Mouse (Mus musculus) heart, postnatal 36 days (tissue): ENCODE measurements at regions not wholly inside any gene's neighbourhood (a gene's known extent, or its start where the extent isn't known, plus 50 kb on each side); places are given as distances from the start of the nearest gene placed in this dataset.

Source experiments
- DNase-seq, 2 experiments: peaks; one replicate each; pipeline ENCODE4 v3.0.0; 2021 to 2022
- intact Hi-C: fragments of 180-260 bp; cut with DNase I; formaldehyde crosslinking; loops from one replicate; pipeline ENCODE4 v1.15.1; 2025

DNA sequence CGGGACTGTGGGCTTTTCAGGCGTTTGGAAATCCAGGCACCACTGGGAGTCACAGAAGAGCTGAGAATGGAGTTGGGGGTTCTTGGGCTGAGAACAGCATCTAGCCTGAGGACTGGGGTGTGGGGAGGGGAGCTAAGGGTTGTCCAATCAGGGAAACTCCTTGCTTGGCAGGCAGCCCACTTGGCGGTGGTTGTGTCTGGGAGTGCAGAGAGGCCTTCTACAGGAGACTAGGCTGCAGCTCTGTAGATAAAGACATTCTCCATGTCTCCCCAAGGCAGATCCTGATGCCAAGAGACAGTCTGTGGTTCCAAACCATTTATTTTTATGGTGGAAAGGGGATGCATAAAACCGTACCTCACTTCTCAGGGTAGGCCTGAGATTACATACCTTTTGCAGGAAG is 774.6 kb downstream of the Brinp1 start:
- DNase-seq: no peak
- intact Hi-C loops: no loop called here

DNA sequence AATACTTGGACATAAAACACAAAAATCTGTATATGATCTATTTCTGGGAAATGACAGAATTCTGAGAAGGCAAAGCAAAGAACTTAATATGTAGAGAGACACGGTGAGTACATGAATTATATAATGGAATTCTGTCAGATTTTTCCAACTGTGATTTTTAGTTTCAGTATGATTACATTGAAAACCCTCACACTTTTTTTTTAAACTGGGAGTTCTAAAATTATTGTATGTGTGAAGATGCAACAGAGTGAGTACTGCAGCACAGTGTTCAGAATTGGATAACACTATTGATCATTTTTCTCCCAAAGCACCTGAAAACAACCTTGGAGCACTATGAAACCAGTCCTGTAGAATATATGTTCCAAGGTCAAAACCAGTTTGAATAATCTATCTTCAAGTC is 797.7 kb downstream of the Brinp1 start:
- intact Hi-C loops: no loop called here
- no peak for DNase-seq

DNA sequence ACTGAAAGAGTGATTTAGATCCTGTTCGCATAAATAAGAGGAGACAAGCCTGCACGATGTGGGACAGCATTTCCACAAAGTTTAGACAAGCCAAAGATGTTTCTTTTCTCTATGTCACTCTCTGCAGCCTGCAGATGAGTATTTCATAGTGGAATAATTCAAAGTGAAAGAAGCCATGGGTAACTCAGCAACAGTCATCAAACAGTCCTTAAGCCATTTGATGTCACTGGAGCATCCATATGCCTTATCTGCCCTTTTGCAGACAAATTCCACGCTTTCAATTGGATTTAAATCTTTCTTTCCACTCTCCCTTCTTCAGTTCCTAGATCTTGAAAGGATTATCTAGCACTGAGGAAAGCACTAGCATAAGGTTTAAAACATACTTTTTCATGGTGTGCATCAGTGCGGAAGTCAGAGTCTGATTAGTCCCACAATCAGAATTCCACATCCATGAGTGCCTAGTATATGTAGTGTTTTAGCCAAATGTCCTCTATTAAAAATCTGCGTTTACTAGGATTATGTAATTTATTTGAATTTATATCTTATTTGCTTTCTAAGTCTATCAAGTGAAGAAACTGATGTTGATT is 805.6 kb downstream of the Brinp1 start:
- no peak for DNase-seq
- intact Hi-C loops: no loop called here

DNA sequence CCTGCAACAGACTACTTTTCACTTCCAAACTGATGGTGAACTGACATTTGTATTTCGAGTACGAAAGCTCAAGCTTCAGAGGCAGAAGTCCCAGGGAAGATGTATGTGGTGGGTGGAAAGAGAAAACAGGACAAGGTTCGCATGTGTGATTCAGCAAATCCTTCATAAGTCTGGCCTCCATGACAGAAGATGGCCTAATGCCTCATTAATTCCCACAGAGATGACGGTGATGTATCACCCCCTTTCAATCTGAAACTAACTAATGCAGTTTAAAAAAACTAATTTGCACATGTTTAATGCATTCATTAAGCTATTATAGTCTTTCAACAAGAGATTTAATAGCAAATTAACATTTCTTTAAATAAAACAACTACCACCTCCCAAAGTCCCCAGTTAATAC is 826.1 kb downstream of the Brinp1 start:
- intact Hi-C loops: no loop called here
- DNase-seq: no peak

DNA sequence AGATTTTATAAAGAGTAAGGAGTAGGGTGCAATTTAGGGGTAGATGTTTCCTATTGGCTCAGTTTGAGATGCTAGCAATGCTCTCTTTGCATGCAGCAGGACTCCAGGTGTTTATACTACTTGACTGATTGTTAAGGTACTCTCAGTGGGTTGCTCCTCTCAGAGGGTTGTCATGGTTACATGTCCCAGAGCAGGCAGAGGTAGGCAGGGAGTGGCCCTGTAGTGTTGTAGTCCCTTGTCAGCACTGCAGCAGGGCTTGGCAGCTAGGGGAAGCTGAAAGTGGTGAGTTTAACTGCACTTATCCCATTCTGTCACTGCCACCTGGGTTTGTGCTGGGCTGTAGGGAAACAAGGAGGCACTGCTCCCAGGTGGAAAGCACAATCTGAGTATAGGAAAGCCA is 839.7 kb downstream of the Brinp1 start:
- DNase-seq: no peak
- intact Hi-C loops: no loop called here

DNA sequence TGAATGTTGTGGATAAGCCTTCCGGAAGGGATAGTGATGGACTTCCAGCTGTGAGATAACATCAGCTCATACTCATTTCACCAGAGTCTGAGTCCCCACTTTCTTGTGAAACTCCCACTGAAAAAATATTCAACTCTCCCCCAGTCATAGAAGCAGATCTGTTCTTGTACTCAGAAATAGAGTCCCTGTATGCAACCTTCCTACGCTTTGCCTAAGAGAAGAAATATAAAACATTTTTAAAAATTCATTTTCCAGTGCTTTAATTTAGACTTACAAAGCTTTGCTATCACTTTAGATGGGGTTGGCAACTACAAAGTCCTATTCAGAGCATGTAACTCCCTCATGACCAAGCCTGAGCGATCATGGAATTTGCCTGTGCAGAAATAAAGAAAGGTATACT is 868.9 kb downstream of the Brinp1 start:
- DNase-seq: no peak
- intact Hi-C loops: no loop called here

DNA sequence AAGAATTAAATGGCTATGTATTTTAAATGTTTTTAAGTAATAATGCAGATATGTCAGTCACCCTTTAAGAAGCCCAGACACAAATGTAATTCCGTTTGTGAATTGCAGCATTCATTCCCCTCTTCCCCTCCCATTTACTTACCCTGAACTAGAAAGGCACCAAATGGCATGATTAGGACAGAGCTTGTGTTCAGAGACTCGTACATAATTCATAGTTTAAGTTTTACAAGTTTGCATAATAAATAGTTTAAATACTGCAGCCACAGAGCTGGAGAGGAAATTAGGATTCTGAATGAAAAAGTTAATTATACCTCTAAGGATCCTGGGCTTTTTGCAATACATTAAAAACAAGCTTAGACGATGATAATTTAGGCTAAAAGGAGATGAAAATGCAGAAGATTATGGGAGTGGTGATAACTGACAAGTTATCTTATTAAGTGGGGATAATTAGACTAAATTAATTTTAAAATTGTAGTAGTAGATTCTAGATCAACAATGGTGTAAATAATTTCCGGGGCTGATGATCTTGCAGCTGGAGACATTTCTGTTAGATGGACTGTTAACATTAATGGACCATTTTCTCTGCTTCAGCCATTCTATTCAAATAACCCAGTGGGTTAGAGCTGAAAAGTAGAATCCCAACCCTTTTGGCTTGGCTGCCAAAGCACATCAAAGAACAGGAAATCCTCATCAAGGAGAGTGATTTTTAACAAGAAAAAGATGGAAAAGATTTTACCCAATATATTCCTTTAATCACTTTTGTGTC is 897.2 kb downstream of the Brinp1 start:
- no peak for DNase-seq

DNA sequence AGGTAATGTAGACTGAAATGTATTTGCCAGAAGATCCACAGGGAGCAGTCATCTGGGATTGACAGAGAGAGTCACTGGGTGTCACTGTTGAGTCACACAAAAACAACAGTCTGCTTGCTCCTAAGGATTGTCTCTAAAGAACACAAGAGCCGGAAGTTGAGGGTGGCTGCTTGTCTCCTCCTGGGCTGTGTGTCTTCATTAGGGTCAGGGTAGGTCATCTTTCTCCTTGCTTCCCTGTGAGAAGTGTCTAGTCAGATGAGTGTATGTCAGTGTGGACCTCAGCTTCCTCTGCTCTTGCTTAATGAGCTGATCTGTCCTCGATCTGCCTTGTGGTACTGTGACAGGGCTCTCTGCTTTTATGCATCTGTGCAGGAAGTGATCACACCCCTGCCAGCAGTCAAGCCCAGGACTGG is 931.3 kb downstream of the Brinp1 start:
- intact Hi-C loops: loop anchor here (2.0 kb wide), 1 partner anchor 824 kb away; no protein-coding TSS in a partner anchor
- DNase-seq: no peak

More for the DNA sequence above, 897.2 kb downstream of the Brinp1 start:
- intact Hi-C loops: no loop called here

DNA sequence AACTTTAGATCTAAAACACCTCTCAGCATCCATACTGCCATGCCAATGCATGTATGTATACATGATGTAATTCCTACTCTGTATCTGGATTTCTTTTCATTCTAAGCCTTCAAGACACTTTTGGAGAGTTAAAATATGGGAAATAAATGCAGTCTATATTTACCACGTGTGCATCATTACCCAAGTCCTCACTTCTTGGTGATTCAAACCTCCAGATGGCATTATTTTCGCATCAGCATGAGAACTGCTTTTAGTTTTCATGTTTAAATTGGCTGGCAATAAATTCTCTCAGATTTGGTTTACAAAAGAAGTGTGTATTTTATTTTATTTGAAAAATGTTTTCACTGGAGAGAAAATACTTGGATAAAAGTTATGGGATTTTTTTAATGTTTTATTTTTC is 942.8 kb downstream of the Brinp1 start:
- intact Hi-C loops: no loop called here
- DNase-seq: no peak

DNA sequence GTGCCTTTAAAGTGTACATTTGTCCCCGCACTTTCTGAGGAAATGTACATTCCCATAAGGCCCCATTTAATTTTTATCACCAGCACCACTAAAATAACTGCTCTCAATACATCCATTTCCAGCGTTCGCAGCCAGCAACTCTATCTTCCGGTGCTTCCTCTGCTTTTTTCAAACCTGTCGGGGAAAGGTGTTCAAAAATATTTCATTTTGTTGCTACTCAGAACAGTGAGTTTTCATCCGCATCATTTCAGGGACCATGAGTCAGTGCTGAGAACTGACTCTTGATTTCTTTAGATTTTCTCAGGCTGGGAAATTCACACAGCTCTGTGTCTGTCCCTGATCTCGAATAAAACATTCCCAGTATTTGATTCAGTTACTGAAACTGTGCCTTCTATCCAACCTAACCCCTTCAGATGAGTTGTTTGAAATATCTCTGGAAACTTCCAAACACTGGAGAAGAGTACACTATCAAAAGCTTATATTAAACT is 959.4 kb downstream of the Brinp1 start:
- no peak for DNase-seq
- intact Hi-C loops: no loop called here

DNA sequence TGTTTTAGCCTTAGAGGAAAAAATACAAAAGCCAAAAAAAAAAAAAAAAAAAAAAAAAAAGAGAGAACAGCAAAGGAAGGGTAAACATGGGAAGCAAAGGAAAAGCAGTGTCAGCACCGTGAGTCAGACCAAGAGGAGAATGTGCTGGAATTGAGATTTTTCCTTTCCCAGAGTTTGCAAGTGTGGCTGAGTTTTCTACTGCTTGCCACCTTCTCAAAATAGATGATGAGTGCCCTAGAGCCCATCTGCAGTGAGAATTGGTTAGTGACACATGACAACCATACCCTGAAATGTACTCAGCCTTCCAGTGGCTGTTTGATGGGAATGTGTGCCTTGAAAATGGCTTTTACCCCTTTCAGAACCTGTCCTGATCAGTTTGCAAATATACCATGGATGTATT is 990.7 kb downstream of the Brinp1 start:
- intact Hi-C loops: no loop called here
- DNase-seq: no peak

DNA sequence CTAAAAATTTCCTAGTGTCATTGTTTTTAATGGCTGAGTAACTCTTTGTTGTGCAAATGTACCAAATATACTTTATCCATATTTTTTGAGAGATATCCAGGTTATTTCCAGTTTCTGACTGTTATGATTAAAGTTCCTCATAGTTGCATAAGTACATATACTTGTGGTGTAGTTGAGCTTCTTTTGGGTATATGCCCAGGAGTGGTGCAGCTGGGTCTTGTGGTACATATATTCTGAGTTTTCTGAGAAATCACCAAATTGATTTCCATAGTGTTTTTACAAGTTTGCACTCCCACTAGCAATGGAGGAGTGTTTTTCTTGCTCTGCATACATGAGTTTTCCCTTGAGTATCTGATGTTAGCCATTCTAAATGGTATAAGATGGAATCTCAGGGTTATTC is 1006.2 kb downstream of the Brinp1 start:
- no peak for DNase-seq
- intact Hi-C loops: no loop called here

DNA sequence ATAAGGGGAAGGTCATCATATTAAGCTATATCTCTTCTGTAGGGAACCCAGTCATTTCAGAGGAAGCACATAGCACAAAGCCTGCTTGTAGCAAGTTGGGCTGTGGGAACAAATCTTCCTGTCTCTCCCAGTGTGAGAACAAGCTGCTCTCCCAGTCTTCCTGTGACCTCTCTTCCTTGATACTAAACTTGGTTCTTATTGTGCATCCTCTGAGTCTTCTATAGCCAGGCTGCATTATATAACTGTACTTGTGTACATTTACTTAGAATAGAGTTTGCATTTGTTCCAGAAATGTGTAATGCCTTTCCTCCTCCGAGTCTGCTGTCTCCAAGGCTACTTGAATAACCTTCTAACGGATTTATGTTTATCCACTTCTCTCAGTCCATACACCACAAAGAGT is 1021.7 kb downstream of the Brinp1 start:
- intact Hi-C loops: no loop called here
- no peak for DNase-seq

DNA sequence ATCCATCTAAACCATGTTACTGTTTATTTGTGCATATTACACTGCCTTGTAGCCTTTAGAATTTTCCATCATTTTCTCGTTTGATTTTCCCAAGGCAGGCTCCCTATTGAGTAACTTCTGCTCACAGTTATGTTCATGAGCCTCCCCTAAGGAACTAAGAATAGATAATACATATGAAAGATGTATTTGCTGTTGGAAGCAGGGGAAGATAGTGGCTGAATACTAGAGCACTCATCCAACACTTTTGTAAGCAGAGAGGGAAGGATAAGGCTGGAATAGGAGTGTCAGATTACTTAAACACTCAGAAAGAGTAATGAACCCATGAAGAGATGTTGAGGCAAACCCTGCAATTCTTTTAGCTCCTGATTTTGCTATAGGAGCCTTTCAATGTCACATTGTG is 1055.1 kb downstream of the Brinp1 start:
- intact Hi-C loops: no loop called here

DNA sequence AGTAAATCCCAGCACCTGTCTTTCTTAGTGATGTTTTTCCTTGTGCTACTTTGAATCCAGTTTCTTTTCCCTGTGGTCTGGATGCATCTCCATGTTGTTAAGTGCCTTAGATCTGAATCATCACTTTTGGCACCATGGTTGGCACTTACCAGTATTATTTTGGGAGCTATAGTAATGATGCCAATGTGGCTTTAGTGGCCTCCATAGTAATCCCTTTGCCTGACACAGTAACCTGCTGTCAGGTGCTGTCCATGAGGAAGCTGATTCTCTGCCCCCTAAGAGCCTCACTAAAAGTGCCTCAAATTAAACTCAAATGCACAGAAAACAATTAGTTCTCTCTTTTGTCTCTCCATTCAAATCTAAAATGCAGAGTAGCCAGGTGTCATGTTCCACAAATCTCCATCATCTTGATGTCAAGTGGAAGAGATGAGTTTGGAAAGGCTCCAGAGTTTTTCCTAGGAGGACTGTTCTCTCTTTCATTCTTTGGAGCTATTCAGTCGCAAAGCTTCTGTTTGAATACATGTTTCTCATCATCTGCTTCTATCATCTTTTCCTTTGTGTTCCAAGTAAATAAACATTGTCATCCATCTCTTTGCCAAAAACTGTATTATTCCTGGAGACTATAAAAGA is 1062.1 kb downstream of the Brinp1 start:
- intact Hi-C loops: no loop called here
- no peak for DNase-seq

More for the DNA sequence above, 1055.1 kb downstream of the Brinp1 start:
- no peak for DNase-seq

DNA sequence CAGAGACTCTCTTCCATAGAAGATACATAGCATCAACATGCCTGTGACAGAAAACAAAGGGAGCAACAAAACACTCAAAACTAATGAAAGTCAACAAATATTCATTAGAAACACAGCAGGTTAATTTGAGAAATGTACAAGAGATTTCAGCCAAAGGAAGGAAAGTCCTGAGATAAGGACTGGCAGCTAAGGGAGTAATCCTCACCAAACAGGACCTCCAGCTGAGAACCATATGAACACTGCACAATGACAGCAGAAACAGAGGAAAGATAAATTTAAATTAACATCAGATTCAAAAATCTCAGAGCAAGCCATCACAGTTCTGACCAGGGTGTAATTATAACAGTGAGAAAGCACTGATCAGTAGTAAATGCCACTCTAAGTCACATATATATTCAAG is 1060.6 kb downstream of the Tlr4 start:
- intact Hi-C loops: no loop called here
- DNase-seq: no peak

DNA sequence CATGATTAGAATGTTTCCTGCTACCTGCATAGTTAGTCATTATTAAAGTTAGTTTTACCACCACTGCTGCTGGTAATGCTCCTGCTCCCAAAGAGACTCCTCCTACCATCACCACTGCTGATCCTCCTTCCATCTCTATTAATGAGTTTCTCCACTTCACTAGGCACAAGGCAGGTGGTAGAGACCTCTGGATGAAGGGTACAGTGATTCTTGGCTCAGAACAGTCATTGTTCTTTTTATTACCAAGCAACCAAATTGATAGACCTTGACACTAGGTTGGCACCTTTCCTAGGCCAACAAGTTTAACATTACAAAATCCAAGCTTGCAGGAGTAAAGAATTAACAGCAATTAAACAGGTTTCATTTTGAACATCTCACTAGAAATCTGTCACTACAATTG is 1057.8 kb downstream of the Tlr4 start:
- DNase-seq: no peak
- intact Hi-C loops: no loop called here

DNA sequence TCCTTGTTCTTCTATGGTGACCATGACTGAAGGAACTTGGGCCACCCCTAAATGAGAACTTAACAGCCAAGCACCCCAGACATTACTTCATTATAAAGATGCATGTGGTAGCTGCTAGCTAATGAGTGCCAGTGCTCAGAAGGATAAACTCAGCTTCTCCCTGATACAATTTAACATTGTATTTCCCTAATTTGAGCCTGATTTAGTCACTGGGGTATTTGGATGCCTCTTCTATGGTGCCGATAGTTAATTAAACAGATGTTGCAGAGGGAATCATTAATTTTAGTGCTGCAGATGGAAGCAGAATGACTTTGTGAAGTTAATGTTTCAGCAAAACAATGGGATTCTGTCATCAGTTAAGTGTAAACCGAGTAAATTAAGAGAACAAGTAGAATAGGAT is 1034.8 kb downstream of the Tlr4 start:
- no peak for DNase-seq
- intact Hi-C loops: no loop called here

DNA sequence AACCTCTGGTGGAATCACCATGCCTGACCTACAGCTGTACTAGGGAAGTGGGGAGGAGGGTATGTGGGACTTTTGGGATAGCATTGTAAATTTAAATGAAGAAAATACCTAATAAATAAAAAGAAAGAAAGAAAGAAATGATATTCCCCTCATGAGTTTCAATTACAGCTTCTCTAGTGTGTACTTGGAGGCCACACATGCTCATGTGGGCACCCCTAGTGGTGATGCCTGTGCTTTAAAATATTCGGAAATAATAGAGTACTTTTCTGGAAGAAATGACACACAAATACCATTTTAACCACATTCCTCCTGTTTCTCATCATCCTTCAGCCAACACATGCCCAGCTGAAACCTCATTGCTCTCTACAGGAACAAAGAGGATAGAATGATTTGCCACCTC is 1034.4 kb downstream of the Tlr4 start:
- DNase-seq: no peak
- intact Hi-C loops: no loop called here

DNA sequence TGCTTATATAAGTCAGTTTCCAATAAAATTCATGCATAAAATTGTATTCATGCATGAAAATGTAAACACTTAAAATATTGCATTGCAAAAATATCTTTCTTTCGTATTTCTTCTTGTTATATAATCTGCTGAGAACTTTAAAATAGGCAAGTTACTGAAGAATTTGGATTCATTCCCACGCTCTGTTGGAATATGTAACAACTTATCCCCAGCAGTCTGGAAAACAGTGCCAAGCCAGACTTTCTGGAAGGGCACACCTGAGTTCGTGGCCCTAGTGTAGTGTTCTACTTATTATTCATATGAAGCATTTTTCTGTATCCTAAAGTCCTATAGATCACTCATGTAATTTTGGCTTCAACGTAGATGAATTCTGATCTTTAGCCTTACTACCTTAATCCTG is 1025.6 kb downstream of the Tlr4 start:
- intact Hi-C loops: no loop called here
- DNase-seq: no peak

DNA sequence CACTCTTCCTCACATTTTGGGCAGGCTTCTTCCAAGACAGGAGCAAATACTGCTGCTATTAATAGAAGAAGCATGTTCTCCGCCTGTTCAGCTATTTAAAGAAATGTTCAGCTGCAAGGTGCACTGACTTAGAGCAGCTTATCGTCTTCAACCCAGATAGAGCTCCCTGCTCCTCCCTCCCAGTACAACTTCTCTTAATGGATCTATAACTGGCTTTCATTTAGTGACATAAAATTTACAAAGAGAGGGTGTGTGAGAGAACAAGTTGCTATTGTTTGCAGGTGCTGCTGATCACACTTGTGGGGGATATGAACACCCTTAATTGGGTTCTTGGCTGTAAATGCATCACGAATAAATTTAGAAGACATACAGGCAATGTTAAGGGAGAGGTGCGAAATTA is 1006.0 kb downstream of the Tlr4 start:
- no peak for DNase-seq
- intact Hi-C loops: no loop called here

DNA sequence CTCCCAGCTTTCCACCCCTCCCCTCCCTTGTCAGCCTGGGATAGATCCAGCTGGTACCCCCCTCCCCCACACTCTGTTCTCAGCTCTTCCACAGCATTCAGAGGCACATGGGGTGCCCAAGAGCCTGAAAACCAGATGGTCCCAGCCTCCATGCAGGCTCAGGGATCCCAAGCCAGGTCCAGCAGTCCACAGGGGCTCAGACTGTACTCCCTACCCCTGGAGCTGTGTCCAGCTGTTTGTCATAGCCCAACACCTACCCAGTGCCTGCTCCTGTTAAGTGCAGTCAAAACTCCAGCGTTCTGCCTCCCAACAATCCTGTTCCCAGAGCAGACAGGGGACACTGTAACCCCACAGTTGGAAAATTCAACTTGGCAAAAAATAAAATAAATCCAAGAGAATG is 998.1 kb downstream of the Tlr4 start:
- intact Hi-C loops: no loop called here
- no peak for DNase-seq
